Mouse (Mus musculus): Measurements from ENCODE around the gene Pif1.

DNA sequence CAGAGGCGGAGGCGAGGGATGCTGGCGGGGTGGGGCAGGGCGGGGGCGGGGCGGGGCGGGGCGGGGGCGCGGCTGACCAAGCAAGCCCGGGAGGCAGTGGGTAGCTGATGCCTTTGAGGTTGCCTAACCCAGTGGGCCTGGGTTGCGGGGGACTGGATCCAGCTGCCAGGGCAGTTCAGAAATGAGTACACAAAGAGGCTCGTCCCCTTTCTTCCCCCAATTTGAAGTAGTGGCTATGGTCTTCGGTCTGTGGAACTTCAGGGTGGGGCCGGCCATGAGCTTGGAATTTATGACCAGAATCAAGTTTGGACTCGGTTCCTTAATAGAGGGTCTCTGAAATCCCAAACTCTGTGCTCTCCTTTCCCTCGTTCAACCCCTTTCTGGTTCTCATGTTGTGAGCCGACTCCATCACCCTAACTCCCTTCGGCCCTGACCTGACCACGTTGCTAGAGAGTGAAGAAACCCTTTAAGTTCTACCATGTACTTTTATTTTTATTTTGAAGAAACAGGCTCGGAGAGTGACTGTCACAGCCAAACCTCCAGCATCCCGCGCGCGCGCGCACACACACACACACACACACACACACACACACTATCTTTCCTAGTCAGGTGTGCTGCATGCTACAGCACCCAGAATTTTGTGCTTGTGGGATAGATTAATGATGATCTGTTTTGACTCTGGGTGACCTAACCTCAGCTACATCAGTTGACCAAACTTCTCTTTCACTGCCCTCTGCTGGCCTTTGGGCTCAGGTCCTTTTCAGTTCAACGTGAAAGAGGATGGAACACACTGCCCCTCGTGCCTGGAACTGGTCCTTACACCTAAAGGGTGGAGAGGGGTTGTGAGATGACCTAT is 6.3 kb upstream of the Pif1 start:
- TF ChIP-seq POLR2A (IDR thresholded peaks at IDR 0.05; ENCODE audit: low read depth, low read length) (peak; percentile 82), CTCF (IDR thresholded peaks at IDR 0.05; ENCODE audit: borderline replicate concordance, insufficient read depth, low read length) (peak; percentile 89; the same call in 1 of the 2 replicates)
